Mouse (Mus musculus) myocyte (in vitro differentiated cells): ENCODE measurements around the gene Raly.

Experiments used
- CEBPB ChIP-seq: IDR thresholded peaks from 2 replicates; pipeline ENCODE4 v1.6.1; 2011; ENCODE audit warnings: mild to moderate bottlenecking, moderate library complexity; ENCODE audit not compliant: poor library complexity, insufficient read depth, severe bottlenecking
- POLR2A ChIP-seq: IDR thresholded peaks from one replicate; pipeline ENCODE4 v1.6.1; 2011; ENCODE audit warnings: low read depth, mild to moderate bottlenecking, control low read depth, moderate library complexity; ENCODE audit not compliant: insufficient read length

DNA sequence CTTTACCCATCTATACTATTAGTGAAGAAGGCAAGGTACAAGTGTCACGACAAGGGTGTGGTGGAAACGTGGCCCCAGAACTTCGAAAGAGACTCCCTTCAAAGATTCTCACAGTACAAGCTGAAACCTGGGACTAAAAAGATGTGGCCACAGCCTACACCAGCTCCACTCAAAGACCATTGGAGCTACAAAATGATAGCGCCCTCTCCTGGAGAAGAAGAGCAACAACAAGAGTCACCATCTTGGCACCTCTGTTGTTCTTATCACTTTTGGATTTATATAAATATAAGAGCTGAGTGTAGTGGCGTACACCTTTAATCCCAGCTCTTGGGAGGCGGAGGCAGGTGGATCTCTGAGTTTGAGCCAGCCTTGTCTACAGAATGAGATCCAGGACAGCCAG, 35.1 kb upstream of the Raly start:
- TF ChIP-seq CEBPB (no peak), POLR2A (no peak)
